Mouse (Mus musculus) G1E (cell line): Measurements from ENCODE around the gene Tbc1d1. TPM values are rescaled to one million over a fixed set of nuclear protein-coding genes. Genes with fewer than 3 reads are reported as not detected.
"Not testable (repeated sequence)": the region's sequence is repeated elsewhere in the genome, so short reads cannot be mapped to it uniquely, and the experiment has no call there.

Experiments
- ATAC-seq: 2 replicates; pipeline ENCODE4 v1.8.0; 2016; ENCODE audit warnings: mild to moderate bottlenecking; ENCODE audit not compliant: insufficient number of reproducible peaks, poor library complexity, low FRiP score, severe bottlenecking; ENCODE audit errors: extremely low read depth
- DNase-seq: peaks from one replicate; pipeline ENCODE4 v3.0.0; 2012; ENCODE audit warnings: low spot score
- H3K27me3 ChIP-seq: 2 replicates; pipeline ENCODE4 v1.6.1; 2012; ENCODE audit warnings: mild to moderate bottlenecking, low read length, inconsistent platforms; ENCODE audit not compliant: insufficient read depth
- H3K36me3 ChIP-seq: replicated peaks from 2 replicates; pipeline ENCODE3; 2012; ENCODE audit warnings: mild to moderate bottlenecking, inconsistent platforms
- H3K4me1 ChIP-seq: 2 replicates; pipeline ENCODE4 v1.6.1; 2012; ENCODE audit warnings: low read depth, low read length, inconsistent platforms, mixed read lengths; ENCODE audit not compliant: insufficient read depth
- H3K4me3 ChIP-seq: 2 replicates; pipeline ENCODE4 v1.5.1; 2012; ENCODE audit warnings: low read depth, mild to moderate bottlenecking, inconsistent platforms, low read length, moderate library complexity, mixed read lengths
- H3K9me3 ChIP-seq: replicated peaks from 2 replicates; pipeline ENCODE4 v1.6.1; 2012; ENCODE audit warnings: inconsistent platforms
- CTCF ChIP-seq: IDR thresholded peaks from 2 replicates; pipeline ENCODE4 v1.5.1; 2012; ENCODE audit warnings: low read depth, low read length, inconsistent platforms, mixed read lengths
- GATA1 ChIP-seq: IDR thresholded peaks from 2 replicates; pipeline ENCODE4 v1.6.1; 2012; ENCODE audit warnings: borderline replicate concordance, low read length, inconsistent platforms, mixed read lengths
- GATA2 ChIP-seq: IDR thresholded peaks from 2 replicates; pipeline ENCODE4 v1.6.1; 2012; ENCODE audit warnings: low read depth, low read length, inconsistent platforms, borderline replicate concordance
- POLR2AphosphoS5 ChIP-seq: IDR thresholded peaks from 2 replicates; pipeline ENCODE4 v1.6.1; 2012; ENCODE audit warnings: low read depth, low read length, inconsistent platforms; ENCODE audit not compliant: insufficient replicate concordance
- TAL1 ChIP-seq: conservative IDR thresholded peaks from 2 replicates; pipeline ENCODE4 v1.6.1; 2012; ENCODE audit warnings: low read depth, low read length, inconsistent platforms, mixed read lengths
- polyA plus RNA-seq: library from polyadenylated mRNA; stranded (reverse); fragments of >175 nt; gene quantifications from 2 replicates; pipeline ENCODE4 v1.2.3, GENCODE M21; 2012
- total RNA-seq, 2 experiments: library from RNA; stranded (forward) in 1 of 2; stranded (reverse) in 1 of 2; fragments of 200-1000 nt in 1 of 2; fragments of >200 nt in 1 of 2; fragmentation: Nextera tagmentation in 1 of 2; gene quantifications; 2 replicates each; pipeline ENCODE4 v1.2.3; 2014 to 2017

The Tbc1d1 gene
- total and polyA plus RNA-seq, 3 experiments: 4.2 to 17.3 (median 11.7) TPM

- DNase-seq (no peak), ATAC-seq (no peak)
- Histone ChIP-seq H3K4me1 (peaks cover 11% of the 10 kb centered on the region; the same call in 1 of the 2 replicates), H3K4me3 (no peak overlapping the region), H3K27me3 (no peaks in the 10 kb centered on the region), H3K9me3 (no peaks in the 10 kb centered on the region), H3K36me3 (peaks cover 59% of the 10 kb centered on the region)
- TF ChIP-seq CTCF: no peak
- TF ChIP-seq GATA1: no peak
- no peak for TF ChIP-seq GATA2
- TF ChIP-seq POLR2AphosphoS5: no peak
- no peak for TF ChIP-seq TAL1
These were observed 192.7 kb downstream of the Tbc1d1 start for GRCm38 (mm10) chr5:64348780-64349179.

DNA sequence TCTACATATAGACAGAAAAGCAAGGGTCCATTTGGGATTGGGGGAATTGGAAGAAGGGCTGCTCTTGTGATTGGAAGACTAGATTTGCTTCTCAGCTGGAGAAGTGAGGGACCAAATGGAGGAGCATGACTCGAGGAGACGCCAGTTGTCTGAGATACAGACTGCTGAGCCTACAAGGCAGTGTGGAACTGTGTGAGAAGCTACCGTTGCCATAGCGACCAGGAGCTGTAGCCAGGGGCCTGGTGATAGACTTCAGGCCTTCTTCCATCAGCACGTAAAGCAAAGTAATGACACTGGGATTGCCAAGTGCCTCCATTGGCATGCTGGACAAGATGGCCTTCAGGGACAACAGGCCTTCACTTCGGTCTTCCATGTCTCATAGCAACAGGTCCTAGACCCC, 195.9 kb downstream of the Tbc1d1 start:
- Histone ChIP-seq H3K4me3 (no peak overlapping the region), H3K36me3 (peaks cover 36% of the 10 kb centered on the region), H3K27me3 (no peaks in the 10 kb centered on the region), H3K9me3 (no peaks in the 10 kb centered on the region), H3K4me1 (peaks cover 10% of the 10 kb centered on the region)
- TF ChIP-seq POLR2AphosphoS5: no peak
- no peak for TF ChIP-seq CTCF
- no peak for TF ChIP-seq GATA2
- no peak for TF ChIP-seq GATA1
- TF ChIP-seq TAL1: no peak
- ATAC-seq: no peak
- DNase-seq: no peak

DNA sequence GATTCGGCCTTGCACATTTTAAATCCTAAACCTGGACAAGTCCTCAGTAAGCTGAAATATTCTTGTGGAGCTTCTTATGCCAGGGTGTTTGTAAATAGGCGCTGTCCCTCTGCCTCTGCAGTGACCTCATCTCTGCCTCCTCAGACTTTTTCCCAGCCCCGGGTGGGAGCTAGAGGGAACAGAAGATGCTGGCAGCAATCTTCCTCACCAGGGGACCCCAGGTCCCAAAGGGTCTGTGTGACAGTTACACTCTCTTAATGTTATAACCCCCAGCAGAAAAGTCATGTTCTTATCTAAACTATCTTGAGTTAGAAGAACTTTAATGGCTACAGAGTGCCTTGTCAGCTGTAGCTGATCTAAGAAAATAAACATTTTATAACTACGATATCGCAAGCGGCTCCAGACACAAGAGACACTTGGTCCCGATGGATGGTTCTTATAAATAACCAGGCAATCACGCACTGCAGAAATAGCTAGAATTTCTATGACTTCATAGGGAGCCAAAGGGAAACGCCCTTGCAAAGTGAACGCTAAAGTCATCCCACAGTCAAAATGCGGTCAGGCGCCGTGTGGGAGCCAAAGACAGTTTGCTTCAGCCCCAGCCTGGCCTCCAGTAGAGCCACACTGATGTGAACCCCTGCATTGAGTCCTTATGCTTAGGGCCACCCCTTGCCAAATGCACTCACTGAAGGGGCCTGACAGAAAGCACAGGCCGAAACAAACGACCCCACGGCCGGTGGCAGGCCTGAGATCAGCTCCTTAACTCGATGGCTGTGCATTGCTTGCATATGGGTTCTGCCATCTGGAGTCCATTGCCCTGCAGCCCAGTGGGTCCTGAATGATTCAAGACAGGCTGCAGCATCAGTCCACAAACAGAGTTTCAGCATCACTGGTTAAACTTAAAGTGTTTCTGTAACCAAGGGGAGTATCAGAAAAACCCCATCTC, 202.8 kb downstream of the Tbc1d1 start:
- peaks cover 50% of the 10 kb centered on the region for H3K4me1 ChIP-seq
- DNase-seq (no peak), ATAC-seq (no peak)
- H3K27me3 ChIP-seq: no peaks in the 10 kb centered on the region; the same call in 1 of the 2 replicates
- peaks cover 5% of the 10 kb centered on the region for H3K9me3 ChIP-seq
- TF ChIP-seq CTCF (no peak), GATA2 (no peak), POLR2AphosphoS5 (no peak)
- no peak overlapping the region for H3K4me3 ChIP-seq
- no peaks in the 10 kb centered on the region for H3K36me3 ChIP-seq

GRCm38 (mm10) chr5:64360147-64360875, 204.2 kb downstream of the Tbc1d1 start:
- Histone ChIP-seq H3K4me3 (peak overlapping the region; percentile 22; the same call in 1 of the 2 replicates), H3K4me1 (peaks cover 63% of the 10 kb centered on the region), H3K27me3 (no peaks in the 10 kb centered on the region; the same call in 1 of the 2 replicates), H3K9me3 (peaks cover 5% of the 10 kb centered on the region), H3K36me3 (no peaks in the 10 kb centered on the region)
- TF ChIP-seq CTCF (no peak), GATA1 (no peak), POLR2AphosphoS5 (no peak), TAL1 (no peak), GATA2 (no peak)
- DNase-seq (peak; percentile 60), ATAC-seq (peak; percentile 89)

GRCm38 (mm10) chr5:64360876-64361268, 204.8 kb downstream of the Tbc1d1 start:
- not testable (repeated sequence) for DNase-seq, H3K9me3 ChIP-seq, H3K36me3 ChIP-seq, H3K4me3 ChIP-seq, ATAC-seq, H3K27me3 ChIP-seq
- peaks cover 66% of the 10 kb centered on the region for H3K4me1 ChIP-seq

- ATAC-seq (no peak), DNase-seq (no peak)
- H3K4me3 ChIP-seq: peak overlapping the region; percentile 55; the same call in 1 of the 2 replicates
- peaks cover 5% of the 10 kb centered on the region for H3K9me3 ChIP-seq
- peaks cover 60% of the 10 kb centered on the region for H3K4me1 ChIP-seq
- no peak for TF ChIP-seq TAL1
- no peak for TF ChIP-seq CTCF
- TF ChIP-seq POLR2AphosphoS5: no peak
- TF ChIP-seq GATA2: no peak
- no peak for TF ChIP-seq GATA1
- H3K27me3 ChIP-seq: peaks cover 7% of the 10 kb centered on the region; the same call in 1 of the 2 replicates
- no peaks in the 10 kb centered on the region for H3K36me3 ChIP-seq
These were observed 207.8 kb downstream of the Tbc1d1 start for GRCm38 (mm10) chr5:64363859-64364406.
